Mouse (Mus musculus): ENCODE measurements around the gene Tacc3. TPM values are rescaled to one million over a fixed set of nuclear protein-coding genes. Genes with fewer than 3 reads are reported as not detected.

The Tacc3 gene
- polyA plus RNA-seq, 1 experiment from 2014 or later = 45.9 TPM

DNA sequence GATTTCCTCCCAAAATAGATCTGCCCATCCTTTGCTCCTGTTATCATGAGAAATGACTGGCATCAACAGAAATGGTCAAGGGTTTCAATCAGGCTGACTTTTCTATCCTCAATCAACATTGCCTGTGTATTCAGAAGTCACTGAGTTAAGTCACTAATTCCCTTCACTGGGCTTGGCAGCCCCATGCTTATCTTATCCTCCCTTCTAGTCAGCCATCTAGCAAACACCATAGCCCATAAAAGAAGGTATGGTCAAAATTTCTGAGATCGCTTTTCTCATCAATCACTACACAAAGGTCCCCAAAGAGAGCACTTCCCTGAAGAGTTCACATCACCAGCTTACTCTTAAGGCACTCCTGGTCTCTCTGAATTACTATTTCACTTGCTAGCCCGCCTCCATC is 6.9 kb upstream of the Tacc3 start:
- H3K27me3 ChIP-seq (ENCODE audit: control insufficient read depth, insufficient read depth, low read length) = no peaks in the 10 kb centered on the region
- H3K36me3 ChIP-seq (ENCODE audit: control insufficient read depth, insufficient read depth, low read length) = peaks cover 42% of the 10 kb centered on the region
- ATAC-seq (ENCODE audit: low FRiP score, low TSS enrichment) = no peak
- 11% methylated on average over 2 of the region's 2 CpGs for WGBS
- DNase-seq = no peak
- peaks cover 11% of the 10 kb centered on the region for H3K4me1 ChIP-seq (ENCODE audit: control insufficient read depth, insufficient read depth, low read length)
- peak overlapping the region; percentile 98; the same call in 1 of the 2 replicates for H3K27ac ChIP-seq (replicated peaks; ENCODE audit: low read depth, low read length)
- H3K9me3 ChIP-seq (ENCODE audit: control insufficient read depth, low read length) = no peaks in the 10 kb centered on the region
- peak overlapping the region; percentile 61 for H3K4me3 ChIP-seq (replicated peaks; ENCODE audit: low read depth, low read length)
- peak overlapping the region; percentile 63 for H3K4me2 ChIP-seq (ENCODE audit: low read length)
- H3K9ac ChIP-seq (replicated peaks; ENCODE audit: low read length) = peak overlapping the region; percentile 62

DNA sequence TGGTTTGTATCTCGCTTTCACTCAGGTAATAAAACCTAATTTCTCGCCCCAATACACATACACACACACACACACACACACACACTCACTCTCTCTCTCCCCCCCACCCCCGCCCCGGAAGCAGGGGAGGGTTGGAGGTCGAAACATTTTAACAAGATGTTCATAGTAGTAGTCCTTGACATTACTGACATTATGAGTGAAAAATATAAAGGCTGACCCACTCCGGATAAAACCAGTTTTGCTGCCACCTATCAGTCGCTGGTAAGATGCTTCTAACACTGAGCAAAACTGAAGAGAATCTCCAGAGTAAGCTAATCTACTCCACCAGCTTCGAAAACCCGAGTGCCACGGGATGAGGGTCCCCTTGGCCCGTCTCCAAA is 6.4 kb upstream of the Tacc3 start:
- no peaks in the 10 kb centered on the region for H3K9me3 ChIP-seq (ENCODE audit: control insufficient read depth, low read length)
- ATAC-seq (ENCODE audit: low FRiP score, low TSS enrichment) = no peak

DNA sequence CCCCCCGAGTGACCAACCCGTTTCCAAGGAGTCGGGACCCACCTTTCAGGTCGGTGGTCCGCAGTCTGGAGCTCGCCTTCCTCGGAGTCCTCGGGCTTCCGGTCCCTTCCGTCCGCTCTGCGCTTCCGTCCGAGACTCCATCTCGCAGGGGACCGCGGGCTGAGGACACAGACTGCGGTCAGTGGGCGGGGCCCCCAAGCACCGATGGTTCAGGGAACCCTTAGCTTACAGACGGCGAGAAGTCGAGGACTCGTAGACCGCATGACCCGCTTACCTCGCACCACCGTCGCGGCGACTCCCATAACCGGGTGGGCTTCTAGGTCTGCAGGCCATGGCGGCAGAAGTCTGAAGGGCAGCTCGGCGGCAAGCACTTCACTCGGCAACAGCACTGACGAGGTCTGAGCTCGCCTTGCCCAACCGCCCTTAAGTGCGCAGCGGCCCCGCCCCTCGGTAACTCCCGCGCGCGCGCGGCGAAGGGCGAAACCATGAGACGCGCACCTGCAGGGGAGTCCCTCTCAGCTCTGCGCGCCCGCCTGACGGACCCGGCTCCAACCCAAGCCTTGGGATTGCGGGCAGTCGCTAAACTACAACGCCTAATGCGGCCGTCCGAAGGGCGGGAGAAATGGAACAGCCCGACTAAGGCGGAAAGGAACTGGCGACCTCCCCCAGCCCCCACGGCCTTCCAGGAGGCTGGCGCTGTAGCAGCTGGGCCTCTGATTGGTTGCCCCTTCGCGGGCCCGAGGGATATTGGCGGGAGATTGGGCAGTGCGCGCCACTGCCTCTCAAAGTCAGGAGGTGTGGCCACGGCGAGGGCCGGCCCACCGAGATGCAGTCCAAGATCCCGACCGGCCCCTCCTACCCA is 5.8 kb upstream of the Tacc3 start, which contains the start of gene Slbp:
Gene Slbp, minus strand, starts transcription at position 654 of the 862 bp plus-strand sequence.
- Histone ChIP-seq H3K9ac (replicated peaks; ENCODE audit: low read length) (peak within 1 kb of the TSS; percentile 62), H3K9me3 (ENCODE audit: control insufficient read depth, low read length) (no peaks in the 10 kb centered on the region), H3K4me3 (replicated peaks; ENCODE audit: low read depth, low read length) (peak within 1 kb of the TSS; percentile 61), H3K27ac (replicated peaks; ENCODE audit: low read depth, low read length) (peak within 1 kb of the TSS; percentile 98), H3K4me2 (ENCODE audit: low read length) (peak within 1 kb of the TSS; percentile 63), H3K27me3 (ENCODE audit: control insufficient read depth, insufficient read depth, low read length) (no peaks in the 10 kb centered on the region), H3K36me3 (ENCODE audit: control insufficient read depth, insufficient read depth, low read length) (peaks cover 33% of the 10 kb centered on the region), H3K4me1 (ENCODE audit: control insufficient read depth, insufficient read depth, low read length) (peaks cover 22% of the 10 kb centered on the region)
- under 1% methylated on average over 82 of the region's 82 CpGs for WGBS
- ATAC-seq (ENCODE audit: low FRiP score, low TSS enrichment) (peak; percentile 97), DNase-seq (peak; percentile 97)

More for the DNA sequence above, 6.4 kb upstream of the Tacc3 start:
- H3K4me3 ChIP-seq (replicated peaks; ENCODE audit: low read depth, low read length) = peak overlapping the region; percentile 61
- peaks cover 16% of the 10 kb centered on the region for H3K4me1 ChIP-seq (ENCODE audit: control insufficient read depth, insufficient read depth, low read length)
- no peak for DNase-seq
- H3K4me2 ChIP-seq (ENCODE audit: low read length) = peak overlapping the region; percentile 63
- peaks cover 39% of the 10 kb centered on the region for H3K36me3 ChIP-seq (ENCODE audit: control insufficient read depth, insufficient read depth, low read length)
- no peaks in the 10 kb centered on the region for H3K27me3 ChIP-seq (ENCODE audit: control insufficient read depth, insufficient read depth, low read length)
- 0% methylated on average over 11 of the region's 11 CpGs for WGBS
- peak overlapping the region; percentile 62 for H3K9ac ChIP-seq (replicated peaks; ENCODE audit: low read length)
- peak overlapping the region; percentile 98 for H3K27ac ChIP-seq (replicated peaks; ENCODE audit: low read depth, low read length)

GRCm38 (mm10) chr5:33652783-33653173 is 5.2 kb upstream of the Tacc3 start:
- Histone ChIP-seq H3K4me3 (replicated peaks; ENCODE audit: low read depth, low read length) (peak overlapping the region; percentile 61), H3K9ac (replicated peaks; ENCODE audit: low read length) (no peak overlapping the region), H3K9me3 (ENCODE audit: control insufficient read depth, low read length) (no peaks in the 10 kb centered on the region), H3K36me3 (ENCODE audit: control insufficient read depth, insufficient read depth, low read length) (peaks cover 29% of the 10 kb centered on the region), H3K4me1 (ENCODE audit: control insufficient read depth, insufficient read depth, low read length) (peaks cover 23% of the 10 kb centered on the region), H3K27me3 (ENCODE audit: control insufficient read depth, insufficient read depth, low read length) (no peaks in the 10 kb centered on the region), H3K27ac (replicated peaks; ENCODE audit: low read depth, low read length) (peak overlapping the region; percentile 98), H3K4me2 (ENCODE audit: low read length) (peak overlapping the region; percentile 63)
- no peak for DNase-seq
- 3% methylated on average over 9 of the region's 9 CpGs for WGBS
- peak; percentile 11; the same call in 1 of the 2 replicates for ATAC-seq (ENCODE audit: low FRiP score, low TSS enrichment)

DNA sequence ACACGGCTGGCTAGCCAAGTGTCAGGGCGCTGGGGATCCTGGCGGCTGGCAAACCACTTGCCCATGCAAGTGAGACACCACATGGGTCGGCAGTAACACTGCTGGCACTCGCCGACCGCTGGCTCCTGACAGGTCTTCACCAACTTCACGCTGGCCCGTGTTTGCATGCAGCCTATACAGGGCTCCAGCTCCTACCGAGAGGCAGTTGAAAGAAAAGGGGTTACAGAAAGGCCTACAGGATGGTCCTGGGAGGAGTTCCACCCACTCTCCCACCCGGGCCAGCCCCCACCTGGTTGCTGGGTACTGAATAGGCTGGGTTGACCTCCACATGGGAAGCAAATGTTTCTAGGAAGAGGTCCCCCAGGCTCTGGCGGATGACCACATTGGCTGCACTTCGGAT is 3.5 kb upstream of the Tacc3 start:
- H3K36me3 ChIP-seq (ENCODE audit: control insufficient read depth, insufficient read depth, low read length) = peaks cover 21% of the 10 kb centered on the region
- H3K4me1 ChIP-seq (ENCODE audit: control insufficient read depth, insufficient read depth, low read length) = peaks cover 30% of the 10 kb centered on the region
- H3K27me3 ChIP-seq (ENCODE audit: control insufficient read depth, insufficient read depth, low read length) = no peaks in the 10 kb centered on the region
- ATAC-seq (ENCODE audit: low FRiP score, low TSS enrichment) (no peak), DNase-seq (no peak)
- H3K4me3 ChIP-seq (replicated peaks; ENCODE audit: low read depth, low read length) = no peak overlapping the region
- no peak overlapping the region for H3K9ac ChIP-seq (replicated peaks; ENCODE audit: low read length)
- H3K27ac ChIP-seq (replicated peaks; ENCODE audit: low read depth, low read length) = no peak overlapping the region
- H3K4me2 ChIP-seq (ENCODE audit: low read length) = no peak overlapping the region
- H3K9me3 ChIP-seq (ENCODE audit: control insufficient read depth, low read length) = no peaks in the 10 kb centered on the region
- 94% methylated on average over 13 of the region's 13 CpGs for WGBS

DNA sequence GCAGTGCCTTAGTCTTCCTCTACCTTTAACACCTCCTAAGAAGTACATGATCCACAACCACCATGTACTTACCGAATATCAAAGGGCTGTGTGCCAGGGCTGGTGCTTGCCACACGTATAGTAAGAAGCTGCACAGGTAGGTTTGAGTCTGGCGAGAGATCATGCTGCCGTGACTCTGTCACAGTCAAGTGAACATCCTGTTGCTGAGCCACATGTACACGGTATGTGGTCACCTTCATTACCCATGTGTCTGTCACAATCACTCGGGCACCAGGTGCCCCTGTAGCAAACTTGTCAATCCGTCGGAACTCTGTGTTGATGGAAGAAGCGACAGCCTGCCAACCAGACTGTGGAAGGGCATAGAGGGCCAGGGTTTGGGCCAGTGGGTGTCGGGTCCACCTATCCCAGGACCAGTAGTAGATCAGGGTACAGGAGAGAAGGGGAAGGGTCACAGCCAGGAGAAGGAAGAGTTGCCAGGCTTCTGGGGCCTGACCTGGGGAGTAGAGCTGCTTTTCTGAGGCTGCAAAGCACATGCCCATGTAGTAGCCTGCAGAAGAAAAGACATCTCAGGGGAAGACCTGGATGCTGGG is 2.6 kb upstream of the Tacc3 start:
- Histone ChIP-seq H3K4me1 (ENCODE audit: control insufficient read depth, insufficient read depth, low read length) (peaks cover 28% of the 10 kb centered on the region), H3K4me3 (replicated peaks; ENCODE audit: low read depth, low read length) (no peak overlapping the region), H3K9ac (replicated peaks; ENCODE audit: low read length) (no peak overlapping the region), H3K27me3 (ENCODE audit: control insufficient read depth, insufficient read depth, low read length) (no peaks in the 10 kb centered on the region), H3K36me3 (ENCODE audit: control insufficient read depth, insufficient read depth, low read length) (peaks cover 19% of the 10 kb centered on the region), H3K4me2 (ENCODE audit: low read length) (no peak overlapping the region), H3K9me3 (ENCODE audit: control insufficient read depth, low read length) (no peaks in the 10 kb centered on the region), H3K27ac (replicated peaks; ENCODE audit: low read depth, low read length) (no peak overlapping the region)
- WGBS = 94% methylated on average over 10 of the region's 10 CpGs
- no peak for ATAC-seq (ENCODE audit: low FRiP score, low TSS enrichment)
- no peak for DNase-seq

GRCm38 (mm10) chr5:33656739-33657138 is 1.2 kb upstream of the Tacc3 start:
- ATAC-seq (ENCODE audit: low FRiP score, low TSS enrichment) (no peak), DNase-seq (no peak)
- Histone ChIP-seq H3K4me3 (replicated peaks; ENCODE audit: low read depth, low read length) (peak overlapping the region; percentile 71), H3K4me2 (ENCODE audit: low read length) (peak overlapping the region; percentile 94), H3K9me3 (ENCODE audit: control insufficient read depth, low read length) (no peaks in the 10 kb centered on the region), H3K27me3 (ENCODE audit: control insufficient read depth, insufficient read depth, low read length) (no peaks in the 10 kb centered on the region), H3K4me1 (ENCODE audit: control insufficient read depth, insufficient read depth, low read length) (peaks cover 19% of the 10 kb centered on the region), H3K27ac (replicated peaks; ENCODE audit: low read depth, low read length) (no peak overlapping the region), H3K36me3 (ENCODE audit: control insufficient read depth, insufficient read depth, low read length) (peaks cover 25% of the 10 kb centered on the region), H3K9ac (replicated peaks; ENCODE audit: low read length) (peak overlapping the region; percentile 63)
- 50% methylated on average over 1 of the region's 1 CpGs for WGBS

DNA sequence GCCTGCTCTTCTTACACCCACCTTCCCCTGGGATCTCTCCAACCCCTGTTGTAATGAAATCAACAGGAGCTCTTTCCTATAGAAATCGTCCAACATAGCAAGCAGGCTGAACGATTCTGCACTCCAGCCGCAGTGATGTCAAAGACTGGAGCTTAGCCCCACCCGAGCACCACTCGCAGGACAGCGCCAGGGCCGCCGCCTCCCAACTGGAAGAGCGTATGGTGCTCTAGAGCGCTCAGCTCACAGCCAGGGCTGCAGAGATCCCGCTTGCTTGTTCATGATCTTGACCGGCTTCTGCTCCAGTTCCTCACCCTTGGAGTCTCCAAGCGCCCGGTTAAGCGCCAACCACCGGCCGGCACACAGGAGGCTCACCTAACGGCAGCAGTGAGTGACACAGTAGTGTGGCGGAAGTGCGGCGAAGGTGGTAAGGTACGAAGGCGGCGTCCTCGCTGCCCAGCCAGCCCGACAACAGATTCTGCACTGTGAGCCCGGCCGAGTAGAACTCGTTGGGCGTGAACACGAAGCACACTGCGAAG is 609 bp upstream of the Tacc3 start:
- H3K9ac ChIP-seq (replicated peaks; ENCODE audit: low read length) = peak overlapping the region; percentile 63
- H3K9me3 ChIP-seq (ENCODE audit: control insufficient read depth, low read length) = no peaks in the 10 kb centered on the region
- H3K36me3 ChIP-seq (ENCODE audit: control insufficient read depth, insufficient read depth, low read length) = peaks cover 26% of the 10 kb centered on the region
- no peaks in the 10 kb centered on the region for H3K27me3 ChIP-seq (ENCODE audit: control insufficient read depth, insufficient read depth, low read length)
- peak; percentile 44 for ATAC-seq (ENCODE audit: low FRiP score, low TSS enrichment)
- H3K27ac ChIP-seq (replicated peaks; ENCODE audit: low read depth, low read length) = peak overlapping the region; percentile 95
- H3K4me3 ChIP-seq (replicated peaks; ENCODE audit: low read depth, low read length) = peak overlapping the region; percentile 71
- peaks cover 19% of the 10 kb centered on the region for H3K4me1 ChIP-seq (ENCODE audit: control insufficient read depth, insufficient read depth, low read length)
- peak overlapping the region; percentile 94 for H3K4me2 ChIP-seq (ENCODE audit: low read length)
- WGBS = under 1% methylated on average over 32 of the region's 32 CpGs
- DNase-seq = no peak

All from midbrain, embryonic 14.5 days (tissue).